Mouse (Mus musculus): ENCODE data around the gene Zpbp2.

Zpbp2 gene

DNA sequence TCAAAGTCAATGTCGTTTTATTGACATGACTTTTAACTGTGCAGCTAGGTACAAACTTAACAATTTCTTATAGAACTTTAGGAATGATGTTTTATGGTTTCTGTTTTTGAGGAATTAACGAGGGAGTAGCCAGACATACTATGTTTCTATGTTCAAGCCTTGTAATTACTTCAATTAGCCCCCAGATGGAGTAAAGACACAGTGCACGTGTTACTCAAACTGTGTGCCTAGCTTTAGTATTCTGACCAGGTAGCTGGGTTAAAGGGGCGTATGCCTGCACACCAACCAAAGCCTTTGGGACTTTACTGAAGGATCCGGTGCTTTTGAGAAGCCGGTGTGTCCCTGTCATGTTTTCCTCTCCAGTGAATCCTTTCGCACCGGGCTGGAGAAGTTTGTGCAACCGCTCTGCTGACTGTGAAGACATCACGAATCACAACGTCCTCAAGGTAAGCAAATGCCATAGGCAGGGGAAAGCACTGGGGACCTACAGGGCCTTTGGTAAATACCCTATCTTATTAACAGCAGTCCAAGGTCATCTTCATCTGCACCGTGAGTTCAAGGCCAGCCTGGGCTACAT, 4.3 kb downstream of the Zpbp2 start:
- DNase-seq = no peak

DNA sequence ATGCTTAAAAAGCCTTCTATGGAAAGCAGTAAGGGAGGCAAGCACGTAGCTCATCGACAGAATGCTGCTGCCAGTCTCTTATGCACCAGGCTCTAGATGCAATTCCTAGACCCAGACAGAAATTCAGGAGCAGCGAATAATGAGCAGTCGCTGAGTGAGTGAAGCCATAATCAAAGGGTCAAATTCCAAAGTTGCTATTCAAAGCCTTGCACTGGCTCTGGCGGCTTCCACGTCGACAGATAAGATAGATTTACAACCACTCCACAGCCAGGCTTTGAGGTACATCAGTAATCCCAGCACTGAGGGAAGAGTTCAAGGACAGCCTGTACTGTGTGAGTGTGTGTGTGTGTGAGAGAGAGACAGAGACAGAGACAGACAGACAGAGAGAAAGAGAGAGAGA, 10.0 kb downstream of the Zpbp2 start:
- DNase-seq = no peak

GRCm38 (mm10) chr11:98563025-98563424, 12.1 kb downstream of the Zpbp2 start:
- no peak for DNase-seq

DNA sequence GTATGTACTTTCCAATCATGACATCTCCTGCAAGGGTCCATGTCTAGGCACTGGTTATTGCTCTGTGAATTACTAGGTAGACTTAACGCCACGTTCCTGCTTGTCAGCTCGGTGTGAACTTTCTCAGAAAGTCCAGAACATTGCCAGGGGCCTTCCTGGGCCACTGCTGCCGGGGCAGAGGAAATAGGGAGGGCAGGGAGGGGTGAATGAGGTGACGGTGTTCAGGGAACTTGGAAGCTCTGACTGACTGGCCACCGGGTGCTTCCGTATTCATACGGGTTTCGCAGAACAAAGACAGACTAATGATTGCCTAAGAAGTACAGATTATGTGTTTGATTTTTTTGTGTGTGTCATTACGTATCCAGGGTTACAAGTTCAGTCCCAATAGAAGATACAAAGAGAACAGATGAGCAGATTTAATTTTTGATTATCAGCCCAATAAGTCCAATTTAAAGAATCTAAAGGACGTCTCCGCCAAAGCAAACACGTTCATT, 13.1 kb downstream of the Zpbp2 start:
- DNase-seq = no peak

DNA sequence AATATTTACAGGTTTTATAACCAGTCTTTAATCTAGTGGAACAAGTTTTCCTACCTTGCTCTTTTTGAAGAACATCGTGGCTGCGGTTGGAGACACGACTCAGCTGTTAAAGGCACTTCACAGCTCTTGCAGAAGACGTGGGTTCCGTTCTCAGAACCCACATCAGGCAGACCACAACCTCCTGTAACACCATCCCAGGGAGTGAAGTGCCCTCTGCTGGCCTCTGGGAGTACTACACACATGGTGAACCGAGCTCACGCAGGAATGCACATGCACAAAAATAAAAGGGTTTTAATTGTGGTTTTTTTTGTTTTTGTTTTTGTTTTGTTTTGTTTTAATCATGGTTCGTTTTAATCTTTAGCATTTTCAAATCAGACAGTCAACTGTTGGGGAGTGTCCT, 17.4 kb downstream of the Zpbp2 start:
- DNase-seq = no peak

- DNase-seq = no peak
Measured at GRCm38 (mm10) chr11:98569461-98569860, 18.6 kb downstream of the Zpbp2 start.

- DNase-seq = no peak
Measured at GRCm38 (mm10) chr11:98577776-98578175, 26.9 kb downstream of the Zpbp2 start.

DNA sequence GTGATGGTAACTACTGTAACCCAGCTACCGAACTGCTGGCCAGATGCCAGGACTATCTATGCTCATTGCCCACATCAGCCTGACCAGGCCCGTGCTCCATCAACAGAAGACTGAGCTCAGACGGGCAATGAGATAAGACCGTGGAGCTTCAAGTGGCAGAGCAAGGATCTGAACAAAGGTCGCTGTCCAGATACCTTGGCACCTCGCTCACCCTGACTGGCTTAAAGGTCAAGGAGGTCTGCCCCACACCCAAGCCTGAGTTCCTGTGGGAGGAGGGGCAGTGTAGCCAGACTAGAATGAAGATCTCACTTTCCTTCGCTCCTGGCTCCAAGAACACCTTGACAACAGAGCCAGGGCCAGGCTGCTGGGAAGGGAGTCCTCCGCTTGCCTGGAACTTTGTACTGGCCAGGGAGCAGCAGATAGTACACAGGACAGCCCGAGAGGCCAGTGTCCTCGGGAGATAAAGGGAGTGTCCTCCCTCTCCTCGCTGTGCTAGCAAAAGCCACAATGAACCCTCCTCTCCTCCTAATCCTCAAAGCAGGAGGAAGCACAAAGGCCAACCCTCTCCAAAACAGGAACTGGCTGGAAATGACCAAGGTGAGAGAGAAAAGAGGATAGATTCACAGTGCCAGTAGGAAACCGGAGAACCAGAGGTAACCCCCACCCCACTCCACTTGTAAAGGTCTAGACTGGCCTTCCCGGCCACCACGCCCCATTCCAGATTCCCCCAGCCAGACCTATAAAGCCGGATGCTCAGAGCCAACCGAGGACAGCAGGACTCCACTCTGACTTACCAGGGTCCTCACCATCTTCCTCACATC, 29.6 kb downstream of the Zpbp2 start:
- DNase-seq = no peak

DNA sequence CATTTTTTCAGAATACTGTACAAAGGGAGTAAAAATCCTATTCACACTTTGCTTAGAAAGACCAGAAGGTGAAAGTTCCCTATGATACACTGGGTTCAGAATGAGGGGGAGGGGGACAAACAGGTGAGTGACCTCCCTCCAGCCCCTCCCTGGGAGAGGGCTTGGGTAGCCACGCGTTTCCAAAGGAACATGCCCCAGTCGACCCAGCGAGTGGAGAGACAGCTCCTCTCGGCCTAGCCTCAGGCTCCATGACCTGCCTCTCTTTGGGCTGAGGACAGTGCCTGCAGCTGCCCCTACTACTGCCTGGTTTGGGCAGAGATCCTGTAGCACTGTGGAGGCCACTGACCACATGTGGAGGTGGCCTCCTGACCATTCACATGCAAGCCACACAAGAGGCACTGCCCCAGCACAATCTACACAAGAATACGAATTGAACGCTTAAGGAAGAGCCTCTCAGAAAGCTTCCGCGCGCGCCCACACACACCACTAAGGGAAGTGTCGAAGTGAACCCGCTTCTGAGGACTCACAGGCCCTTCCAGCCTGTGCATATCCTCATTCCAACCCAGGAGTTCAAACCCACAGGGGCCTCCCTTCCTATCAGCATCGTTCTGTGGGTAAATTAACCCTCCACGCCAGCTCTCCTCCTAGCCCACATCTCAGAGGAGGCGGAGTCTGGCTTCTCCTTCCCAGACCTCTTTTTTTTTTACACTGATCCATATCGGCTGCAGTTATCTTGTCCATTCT, 30.6 kb downstream of the Zpbp2 start:
- DNase-seq = no peak

DNA sequence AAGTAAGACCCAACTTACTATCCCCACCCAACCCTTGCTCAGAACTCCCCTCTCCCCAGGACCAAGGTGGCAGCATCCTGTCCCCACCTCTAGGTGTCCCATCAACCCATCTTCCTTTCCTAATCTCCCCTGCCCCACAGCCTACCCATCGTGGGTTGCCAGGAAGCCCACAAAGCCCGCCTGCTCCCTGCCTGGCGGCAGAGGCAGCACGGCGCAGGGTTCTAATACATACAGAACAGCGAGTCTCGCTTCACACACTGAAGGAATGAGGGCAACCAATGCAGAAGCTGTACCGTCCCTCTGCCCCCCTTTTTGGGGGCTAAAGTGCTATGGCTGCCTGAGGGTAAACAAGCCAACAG, 31.1 kb downstream of the Zpbp2 start:
- DNase-seq = no peak

- DNase-seq = no peak
Measured at GRCm38 (mm10) chr11:98582551-98583264, 31.8 kb downstream of the Zpbp2 start.

- no peak for DNase-seq
Measured at GRCm38 (mm10) chr11:98583265-98583552, 32.3 kb downstream of the Zpbp2 start.

- no peak for DNase-seq
Measured at GRCm38 (mm10) chr11:98583571-98583970, 32.7 kb downstream of the Zpbp2 start.

DNA sequence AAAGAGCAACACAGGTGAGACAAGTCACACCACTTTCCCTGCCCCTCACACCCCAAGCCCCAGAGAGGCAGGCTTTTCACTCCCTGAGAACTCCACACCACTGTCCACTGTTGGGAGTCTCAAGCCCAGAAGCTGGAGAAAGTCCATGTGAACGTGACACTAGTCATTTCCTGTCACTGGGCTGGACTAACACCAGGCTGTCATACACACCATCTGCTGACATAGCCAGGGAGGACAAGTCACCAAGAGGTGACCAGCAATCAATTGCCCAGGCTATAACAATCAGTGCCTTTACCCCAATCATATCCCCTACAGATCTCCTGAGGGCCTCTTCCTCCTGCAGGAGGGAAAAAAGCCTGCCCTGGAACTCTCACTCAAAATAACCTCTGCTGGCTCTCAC, 33.2 kb downstream of the Zpbp2 start:
- no peak for DNase-seq

- no peak for DNase-seq
Measured at GRCm38 (mm10) chr11:98584629-98585177, 33.8 kb downstream of the Zpbp2 start.

DNA sequence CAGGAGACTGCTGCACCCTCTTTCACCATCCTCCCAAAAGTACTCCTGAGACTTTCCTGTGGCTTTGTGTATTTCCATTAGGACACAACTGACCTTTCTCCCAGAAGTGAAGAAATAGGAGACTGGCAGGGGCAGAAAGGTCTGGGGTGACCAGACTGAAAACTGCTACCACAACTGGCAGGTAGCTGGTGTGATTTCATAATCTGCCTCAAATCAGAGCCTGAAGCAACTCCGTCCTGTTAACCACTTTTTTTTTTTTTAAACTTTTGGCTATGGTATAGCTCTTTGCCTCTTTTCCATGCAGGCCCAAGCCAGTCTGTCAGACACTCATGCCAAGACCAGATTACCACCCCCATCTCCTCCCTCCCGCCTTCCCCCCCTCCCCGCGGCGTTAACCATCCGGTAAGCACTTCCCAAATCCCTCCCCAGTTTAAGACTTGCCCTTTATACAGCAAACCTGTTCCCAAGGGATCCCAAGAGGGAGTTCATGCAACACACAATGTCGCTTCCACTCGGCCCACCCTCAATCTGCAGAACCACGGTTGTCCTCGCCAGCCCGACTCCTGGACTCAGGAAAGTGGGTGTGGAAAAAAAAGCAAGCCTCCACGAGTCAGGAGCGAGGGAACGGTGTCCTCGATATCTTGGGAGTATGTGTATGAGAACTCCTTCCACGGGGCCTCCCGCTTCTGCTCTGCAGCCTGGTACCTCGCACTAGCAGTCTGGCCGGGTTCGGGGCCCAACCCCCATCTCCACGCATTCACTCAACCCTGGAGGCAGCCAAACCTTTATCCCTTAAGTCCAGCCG, 35.4 kb downstream of the Zpbp2 start:
- DNase-seq = no peak

DNA sequence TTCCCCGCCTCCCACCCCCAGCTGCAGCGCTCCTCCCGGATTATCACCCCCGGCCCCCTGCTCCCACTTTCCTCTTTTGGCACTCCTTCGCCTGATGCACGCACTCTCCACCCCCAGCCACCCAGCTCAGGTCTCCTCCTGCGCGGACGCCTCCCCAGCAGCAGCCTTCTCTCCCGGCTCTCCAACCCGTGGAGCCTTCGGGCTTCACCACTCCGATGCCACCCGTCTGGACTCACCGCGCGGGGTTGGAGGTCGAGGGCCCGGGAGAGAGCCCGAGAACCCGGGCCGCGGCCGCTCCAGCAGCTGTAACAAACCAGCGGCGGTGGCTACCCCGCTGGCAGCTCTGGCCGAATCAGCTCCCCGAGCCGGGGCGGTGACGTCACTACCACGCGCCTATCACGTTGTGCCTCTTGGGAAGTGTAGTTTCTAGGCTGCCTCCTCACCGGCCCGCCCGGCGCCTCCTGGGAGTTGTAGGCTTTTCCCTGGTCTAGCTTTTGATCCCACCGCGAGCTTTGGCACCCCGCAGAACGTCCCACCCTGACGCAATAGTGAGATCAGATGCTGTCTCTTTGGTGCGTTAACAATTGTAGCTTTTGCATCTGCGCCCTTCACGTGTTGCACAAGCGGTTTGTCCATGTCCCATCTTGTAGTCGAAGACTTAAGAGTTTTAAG, 36.1 kb downstream of the Zpbp2 start, which contains the start of gene Ormdl3:
Gene Ormdl3, minus strand, starts transcription at position 477 of the 672 bp plus-strand sequence.
- DNase-seq = peak; percentile 96 to 98

DNA sequence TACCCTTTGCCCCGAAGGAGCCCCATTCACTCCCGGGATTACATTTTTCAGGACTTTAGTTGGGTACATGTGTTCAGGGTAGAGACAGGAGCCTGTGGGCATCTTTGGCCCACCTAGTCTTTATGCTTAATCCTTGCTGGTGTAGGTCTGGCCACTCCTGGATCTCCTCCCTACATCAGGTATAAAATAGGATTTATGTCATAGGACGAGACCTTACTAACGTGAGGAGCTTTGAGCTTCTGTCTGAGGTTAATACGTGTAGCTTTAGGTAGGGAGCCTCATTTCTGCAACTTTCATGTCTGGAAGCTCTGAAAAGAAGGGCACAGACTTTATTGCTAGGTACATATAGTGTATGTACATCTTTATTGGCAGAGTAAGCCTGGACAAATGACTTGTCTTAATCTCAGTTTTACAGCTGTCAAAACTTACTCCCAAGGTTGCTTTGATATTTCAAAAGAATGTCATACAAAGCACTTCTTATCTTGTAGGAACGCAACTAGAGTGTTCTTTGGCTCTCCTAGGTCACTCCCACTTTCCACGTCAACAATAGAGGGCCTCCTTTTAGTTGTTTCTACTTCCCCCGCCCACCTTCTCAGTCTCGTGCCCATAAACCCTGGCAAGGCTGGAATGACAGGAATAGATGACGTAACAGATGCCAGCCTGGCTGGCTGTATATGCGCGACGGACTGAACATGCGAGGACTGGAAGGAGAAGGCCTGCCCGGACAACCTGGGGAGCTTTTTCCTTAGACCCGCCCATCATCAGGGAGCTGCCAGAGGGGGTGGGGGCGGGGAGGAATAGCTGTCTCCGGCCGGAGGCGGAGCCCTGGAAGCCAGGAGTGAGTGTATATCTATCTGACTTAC, 37.0 kb downstream of the Zpbp2 start:
- peak; percentile 33 to 40 for DNase-seq

- DNase-seq = no peak
Measured at GRCm38 (mm10) chr11:98588833-98589281, 38.0 kb downstream of the Zpbp2 start.

- DNase-seq = no peak
Measured at GRCm38 (mm10) chr11:98589306-98589705, 38.4 kb downstream of the Zpbp2 start.

Measured in cerebellum, postnatal 36 days (tissue).